Mouse (Mus musculus) B cell, adult 67 days (primary cell): ENCODE data around the gene Usp26. TPM values are rescaled to one million over a fixed set of nuclear protein-coding genes. Genes with fewer than 3 reads are reported as not detected.

Experiments
- total RNA-seq, 2 experiments: library from RNA; stranded (reverse); gene quantifications; 4 replicates each; pipeline ENCODE4 v1.2.4; 2023

Usp26 gene
- not detected for total RNA-seq

GRCm38 (mm10) chrX:51801133-51801532 lies at the start of gene Usp26:
Gene Usp26 (minus strand): TSS chrX:51801233.

Other genes starting within 250 kb of the Usp26 start
- not detected for gene Hs6st2, start 119.4 kb downstream of the Usp26 start, total RNA-seq
- gene 1700080O16Rik, start 171.5 kb upstream of the Usp26 start, total RNA-seq = not detected